Mouse (Mus musculus) forebrain, embryonic 11.5 days (tissue): Measurements from ENCODE around the gene 1700025G04Rik. TPM values are rescaled to one million over a fixed set of nuclear protein-coding genes. Genes with fewer than 3 reads are reported as not detected.

Source experiments
- ATAC-seq: fragments of 200-750 bp; cut with Nextera tagmentation; replicated peaks from 2 replicates; pipeline ENCODE4 v1.8.0; 2017; ENCODE audit warnings: moderate TSS enrichment; ENCODE audit not compliant: low FRiP score
- DNase-seq: peaks from one replicate; pipeline ENCODE4 v3.0.0-alpha.2; 2017; ENCODE audit warnings: low spot score
- H3K27ac ChIP-seq: fragments of 300-500 bp; sonication (generic); 2 replicates; pipeline ENCODE4 v1.5.1; 2014; ENCODE audit warnings: low read depth, low read length
- H3K27me3 ChIP-seq: fragments of 300-500 bp; sonication (generic); 2 replicates; pipeline ENCODE4 v1.6.1; 2014; ENCODE audit warnings: mild to moderate bottlenecking, low read length, mixed read lengths; ENCODE audit not compliant: control insufficient read depth, insufficient read depth
- H3K36me3 ChIP-seq: fragments of 300-500 bp; sonication (generic); 2 replicates; pipeline ENCODE4 v1.6.1; 2014; ENCODE audit warnings: mild to moderate bottlenecking, low read length, moderate library complexity, mixed read lengths; ENCODE audit not compliant: control insufficient read depth, insufficient read depth
- H3K4me1 ChIP-seq: fragments of 300-500 bp; sonication (generic); replicated peaks from 2 replicates; pipeline ENCODE4 v1.6.1; 2014; ENCODE audit warnings: low read length, mixed read lengths; ENCODE audit not compliant: control insufficient read depth, insufficient read depth
- H3K4me2 ChIP-seq: fragments of 300-500 bp; sonication (generic); 2 replicates; pipeline ENCODE4 v1.6.1; 2014; ENCODE audit warnings: low read depth, mild to moderate bottlenecking, low read length, moderate library complexity, mixed read lengths; ENCODE audit not compliant: severe bottlenecking
- H3K4me3 ChIP-seq: fragments of 300-500 bp; sonication (generic); 2 replicates; pipeline ENCODE4 v1.5.1; 2014; ENCODE audit warnings: low read depth, low read length
- H3K9ac ChIP-seq: fragments of 300-500 bp; sonication (generic); 2 replicates; pipeline ENCODE4 v1.6.1; 2014; ENCODE audit warnings: low read length
- H3K9me3 ChIP-seq: fragments of 300-500 bp; sonication (generic); 2 replicates; pipeline ENCODE4 v1.6.1; 2016; ENCODE audit warnings: low read length, mixed read lengths; ENCODE audit not compliant: control insufficient read depth
- WGBS: fragments of 180-500 bp; shearing (Covaris S2); extraction: QIAGEN DNeasy Blood & Tissue Kit; methylation state at CpG from one replicate; pipeline ENCODE4 v1.1.7; 2014; 5-methylcytosine and 5-hydroxymethylcytosine counted together
- polyA plus RNA-seq: library from polyadenylated mRNA; unstranded; fragments of >200 nt; fragmentation: Nextera tagmentation; extraction: Ambion mirVana; gene quantifications from 2 replicates; pipeline ENCODE4 v1.2.1, GENCODE M21; 2014

Gene 1700025G04Rik
- polyA plus RNA-seq, 1 experiment from 2014 or later = 25.6 TPM

GRCm38 (mm10) chr1:151988713-151989112 lies 101.2 kb downstream of the 1700025G04Rik start:
- no peaks in the 10 kb centered on the region for H3K27me3 ChIP-seq
- peaks cover 4% of the 10 kb centered on the region; the same call in 1 of the 2 replicates for H3K9me3 ChIP-seq
- H3K36me3 ChIP-seq = no peaks in the 10 kb centered on the region
- H3K27ac ChIP-seq = no peak overlapping the region
- no peak overlapping the region for H3K4me3 ChIP-seq
- ATAC-seq = no peak
- no peaks in the 10 kb centered on the region; the same call in 1 of the 2 replicates for H3K4me1 ChIP-seq
- no peak for DNase-seq
- WGBS = 89% methylated on average over 7 of the region's 7 CpGs
- H3K4me2 ChIP-seq = no peak overlapping the region
- H3K9ac ChIP-seq = no peak overlapping the region

DNA sequence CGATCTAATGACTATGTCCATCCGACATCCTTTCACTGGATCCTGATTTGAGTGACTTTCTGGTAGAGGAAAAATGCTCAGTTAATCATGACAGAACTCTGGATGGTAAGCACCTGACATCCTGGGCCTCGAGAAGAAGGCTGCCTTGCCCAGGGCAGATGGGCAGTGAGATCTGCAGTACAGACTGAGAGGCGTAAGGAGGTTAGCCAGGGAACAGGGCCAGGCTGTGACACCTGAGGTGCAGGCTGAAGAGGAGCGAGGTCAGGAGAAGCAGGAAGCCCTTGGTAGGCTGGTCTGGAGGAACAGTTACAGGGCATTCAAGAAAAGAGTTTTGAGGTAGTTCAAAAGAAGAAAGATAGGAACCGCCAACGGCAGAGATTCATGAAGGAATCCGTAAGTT lies 101.9 kb downstream of the 1700025G04Rik start:
- H3K27me3 ChIP-seq = no peaks in the 10 kb centered on the region
- DNase-seq (no peak), ATAC-seq (no peak)
- 92% methylated on average over 8 of the region's 8 CpGs for WGBS
- peaks cover 4% of the 10 kb centered on the region; the same call in 1 of the 2 replicates for H3K9me3 ChIP-seq
- no peaks in the 10 kb centered on the region for H3K36me3 ChIP-seq
- H3K4me3 ChIP-seq = no peak overlapping the region
- no peak overlapping the region for H3K27ac ChIP-seq
- no peaks in the 10 kb centered on the region; the same call in 1 of the 2 replicates for H3K4me1 ChIP-seq
- no peak overlapping the region for H3K9ac ChIP-seq
- H3K4me2 ChIP-seq = no peak overlapping the region

- no peak for DNase-seq
- ATAC-seq = no peak
- H3K27me3 ChIP-seq = no peaks in the 10 kb centered on the region
Measured at GRCm38 (mm10) chr1:151986024-151986778, 103.7 kb downstream of the 1700025G04Rik start.

GRCm38 (mm10) chr1:151985056-151985455 lies 104.9 kb downstream of the 1700025G04Rik start:
- ATAC-seq (no peak), DNase-seq (no peak)
- no peaks in the 10 kb centered on the region for H3K9me3 ChIP-seq
- 97% methylated on average over 1 of the region's 1 CpGs for WGBS
- H3K27me3 ChIP-seq = no peaks in the 10 kb centered on the region
- no peaks in the 10 kb centered on the region for H3K36me3 ChIP-seq
- no peak overlapping the region for H3K27ac ChIP-seq
- H3K4me1 ChIP-seq = no peaks in the 10 kb centered on the region; the same call in 1 of the 2 replicates
- no peak overlapping the region for H3K4me2 ChIP-seq
- H3K9ac ChIP-seq = no peak overlapping the region
- H3K4me3 ChIP-seq = no peak overlapping the region

More at GRCm38 (mm10) chr1:151986024-151986778, 103.7 kb downstream of the 1700025G04Rik start:
- Histone ChIP-seq H3K9me3 (no peaks in the 10 kb centered on the region), H3K9ac (no peak overlapping the region), H3K4me3 (no peak overlapping the region), H3K36me3 (no peaks in the 10 kb centered on the region), H3K4me2 (no peak overlapping the region), H3K4me1 (no peaks in the 10 kb centered on the region; the same call in 1 of the 2 replicates), H3K27ac (no peak overlapping the region)
- WGBS = 84% methylated on average over 11 of the region's 11 CpGs

DNA sequence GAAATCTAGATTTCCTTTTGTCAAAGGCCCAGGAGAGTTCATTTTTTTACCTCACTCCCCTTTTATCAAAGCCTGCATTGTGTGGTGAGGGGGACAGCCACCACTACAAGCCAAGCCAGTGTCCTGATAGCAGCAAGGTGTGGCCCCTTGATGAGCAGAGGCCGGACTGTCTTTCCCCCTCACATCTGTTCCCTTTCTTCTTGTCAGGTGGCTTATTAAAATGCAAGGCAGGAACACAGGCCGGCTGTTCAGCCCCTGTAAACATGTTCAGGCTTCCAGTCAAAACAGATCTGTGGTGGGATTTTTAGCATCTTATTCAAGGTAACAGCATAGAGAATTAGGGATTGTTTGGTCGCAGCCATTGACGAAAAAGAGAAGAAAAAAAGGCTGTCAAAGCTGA lies 105.9 kb downstream of the 1700025G04Rik start:
- no peak overlapping the region for H3K4me2 ChIP-seq
- ATAC-seq (0 out of 2 replicates have a peak, but pooled peaks have one; percentile 51), DNase-seq (no peak)
- 29% methylated on average over 4 of the region's 4 CpGs for WGBS
- H3K27me3 ChIP-seq = no peaks in the 10 kb centered on the region
- no peaks in the 10 kb centered on the region for H3K9me3 ChIP-seq
- no peak overlapping the region for H3K9ac ChIP-seq
- no peak overlapping the region for H3K4me3 ChIP-seq
- no peak overlapping the region for H3K27ac ChIP-seq
- no peaks in the 10 kb centered on the region for H3K36me3 ChIP-seq
- H3K4me1 ChIP-seq = no peaks in the 10 kb centered on the region; the same call in 1 of the 2 replicates

GRCm38 (mm10) chr1:151980498-151980897 lies 109.4 kb downstream of the 1700025G04Rik start:
- 87% methylated on average over 7 of the region's 7 CpGs for WGBS
- H3K4me1 ChIP-seq = peaks cover 2% of the 10 kb centered on the region; the same call in 1 of the 2 replicates
- no peak overlapping the region for H3K27ac ChIP-seq

GRCm38 (mm10) chr1:151979803-151980456 lies 110.0 kb downstream of the 1700025G04Rik start:
- DNase-seq = no peak
- Histone ChIP-seq H3K9me3 (no peaks in the 10 kb centered on the region), H3K4me2 (no peak overlapping the region), H3K27ac (no peak overlapping the region), H3K27me3 (no peaks in the 10 kb centered on the region), H3K4me3 (no peak overlapping the region), H3K4me1 (peaks cover 6% of the 10 kb centered on the region; the same call in 1 of the 2 replicates), H3K9ac (no peak overlapping the region), H3K36me3 (no peaks in the 10 kb centered on the region)
- WGBS = 88% methylated on average over 13 of the region's 13 CpGs
- no peak for ATAC-seq

More at GRCm38 (mm10) chr1:151980498-151980897, 109.4 kb downstream of the 1700025G04Rik start:
- Histone ChIP-seq H3K9me3 (no peaks in the 10 kb centered on the region), H3K36me3 (no peaks in the 10 kb centered on the region), H3K4me3 (no peak overlapping the region), H3K27me3 (no peaks in the 10 kb centered on the region), H3K4me2 (no peak overlapping the region), H3K9ac (no peak overlapping the region)
- ATAC-seq (no peak), DNase-seq (no peak)

GRCm38 (mm10) chr1:151978751-151979150 lies 111.2 kb downstream of the 1700025G04Rik start:
- WGBS = 92% methylated on average over 15 of the region's 15 CpGs
- Histone ChIP-seq H3K27me3 (no peaks in the 10 kb centered on the region), H3K27ac (no peak overlapping the region), H3K4me2 (no peak overlapping the region), H3K9me3 (no peaks in the 10 kb centered on the region), H3K4me3 (no peak overlapping the region), H3K9ac (no peak overlapping the region), H3K36me3 (no peaks in the 10 kb centered on the region), H3K4me1 (peaks cover 8% of the 10 kb centered on the region; the same call in 1 of the 2 replicates)
- no peak for DNase-seq
- ATAC-seq = no peak
